Mouse (Mus musculus): Measurements from ENCODE around the gene Cd200r2. TPM values are rescaled to one million over a fixed set of nuclear protein-coding genes. Genes with fewer than 3 reads are reported as not detected.

Cd200r2 gene
- polyA plus RNA-seq, 1 experiment from 2014 or later: not detected

- no peak overlapping the region for H3K27ac ChIP-seq
- no peaks in the 10 kb centered on the region for H3K27me3 ChIP-seq
- no peaks in the 10 kb centered on the region for H3K36me3 ChIP-seq
- no peak overlapping the region for H3K4me2 ChIP-seq
- no peak overlapping the region for H3K9ac ChIP-seq
- ATAC-seq (ENCODE audit: low FRiP score): no peak
- no peaks in the 10 kb centered on the region for H3K9me3 ChIP-seq
- 79% methylated on average over 2 of the region's 2 CpGs for WGBS
- no peak overlapping the region for H3K4me3 ChIP-seq
- H3K4me1 ChIP-seq (replicated peaks): no peaks in the 10 kb centered on the region
Observed at GRCm38 (mm10) chr16:44962777-44963176, 95.9 kb downstream of the Cd200r2 start.

- ATAC-seq (ENCODE audit: low FRiP score): no peak
- Histone ChIP-seq H3K4me2 (no peak overlapping the region), H3K4me1 (replicated peaks) (no peaks in the 10 kb centered on the region), H3K4me3 (no peak overlapping the region), H3K27ac (no peak overlapping the region), H3K9ac (no peak overlapping the region), H3K27me3 (no peaks in the 10 kb centered on the region), H3K36me3 (no peaks in the 10 kb centered on the region), H3K9me3 (no peaks in the 10 kb centered on the region)
- WGBS: 92% methylated on average over 6 of the region's 6 CpGs
Observed at GRCm38 (mm10) chr16:44964526-44965374, 97.9 kb downstream of the Cd200r2 start.

- H3K27me3 ChIP-seq: no peaks in the 10 kb centered on the region
- no peaks in the 10 kb centered on the region for H3K4me1 ChIP-seq (replicated peaks)
- H3K36me3 ChIP-seq: no peaks in the 10 kb centered on the region
- ATAC-seq (ENCODE audit: low FRiP score): no peak
- no peak overlapping the region for H3K27ac ChIP-seq
- no peak overlapping the region for H3K4me3 ChIP-seq
- no peak overlapping the region for H3K9ac ChIP-seq
- WGBS: 97% methylated on average over 8 of the region's 8 CpGs
- H3K4me2 ChIP-seq: no peak overlapping the region
- no peaks in the 10 kb centered on the region for H3K9me3 ChIP-seq
Observed at GRCm38 (mm10) chr16:44965428-44965827, 98.5 kb downstream of the Cd200r2 start.

Other genes starting within 250 kb of the Cd200r2 start
- gene Nepro, start 142.8 kb upstream of the Cd200r2 start, polyA plus RNA-seq (2015; fragmentation: Nextera tagmentation; extraction: Ambion mirVana): 4.9 and 5.0 TPM in 2 replicates
- 37.8 and 40.2 TPM in 2 replicates for gene Gtpbp8, start 120.7 kb upstream of the Cd200r2 start, polyA plus RNA-seq (2015; fragmentation: Nextera tagmentation; extraction: Ambion mirVana)
- 0.58 and 0.87 TPM in 2 replicates for gene Cd200r1, start 101.4 kb upstream of the Cd200r2 start, polyA plus RNA-seq (2015; fragmentation: Nextera tagmentation; extraction: Ambion mirVana)
- gene Cd200r4, start 55.4 kb upstream of the Cd200r2 start, polyA plus RNA-seq (2015; fragmentation: Nextera tagmentation; extraction: Ambion mirVana): not detected in 2 replicates
- not detected in 2 replicates for gene Cd200r3, start 76.6 kb downstream of the Cd200r2 start, polyA plus RNA-seq (2015; fragmentation: Nextera tagmentation; extraction: Ambion mirVana)
- gene Ccdc80, start 226.3 kb downstream of the Cd200r2 start, polyA plus RNA-seq (2015; fragmentation: Nextera tagmentation; extraction: Ambion mirVana): 11.7 and 14.0 TPM in 2 replicates